ENCODE assay signal across 8 mouse cellular contexts in genomic region chr6:99485884-99486640, GRCm38 (mm10). TPM values are rescaled to one million over a fixed set of nuclear protein-coding genes. Genes with fewer than 3 reads are reported as not detected.
DNase-seq lines count a peak whose midpoint lies in the region; ATAC-seq and TF ChIP-seq lines count a peak whose summit lies in the region.

No protein-coding gene starts in this region.

- TF ChIP-seq CTCF in left cerebral cortex, adult 2 months (IDR thresholded peaks at IDR 0.05), result peak; percentile 21
- peak; percentile 7; the same call in 1 of the 2 replicates for TF ChIP-seq CTCF in bone marrow macrophage, adult 2 months (IDR thresholded peaks at IDR 0.05; ENCODE audit: low read depth, low read length)
- TF ChIP-seq CTCF in embryonic fibroblast, embryonic 13.5 days (IDR thresholded peaks at IDR 0.05; ENCODE audit: borderline replicate concordance, insufficient read depth, low read length), result peak; percentile 31; the same call in 1 of the 2 replicates

- 72% methylated on average over 12 of the region's 12 CpGs for WGBS in hindbrain, embryonic 12.5 days

- TF ChIP-seq POLR2A in bone marrow macrophage, adult 2 months (IDR thresholded peaks at IDR 0.05; ENCODE audit: borderline replicate concordance, low read depth, low read length), result no peak
- no peak for TF ChIP-seq POLR2A in embryonic fibroblast, embryonic 13.5 days (IDR thresholded peaks at IDR 0.05; ENCODE audit: low read depth, low read length)

- no peak overlapping the region for H3K9ac ChIP-seq in hindbrain, embryonic 12.5 days

- intact Hi-C loops in left cerebral cortex, adult 2 months (cut with DNase I), result loop anchor here (2.0 kb wide), 1 partner anchor 37 kb away; the partner anchor contains the start of gene Foxp1

- H3K27ac ChIP-seq in left cerebral cortex, adult 2 months, result peak overlapping the region; percentile 70
- peak overlapping the region; percentile 84 for H3K27ac ChIP-seq in bone marrow macrophage, adult 2 months (ENCODE audit: insufficient read depth, low read depth, low read length)
- peak overlapping the region; percentile 87 for H3K27ac ChIP-seq in embryonic fibroblast, embryonic 13.5 days (ENCODE audit: insufficient read depth, low read length)
- H3K27ac ChIP-seq in hindbrain, embryonic 12.5 days, result peak overlapping the region; percentile 79

- peak in 1 of 2 experiments; percentile 30 for DNase-seq in left cerebral cortex, adult 2 months (ENCODE audit: extremely low spot score in 1 of 2, low spot score in 2 of 2)
- no peak for DNase-seq in left cerebral cortex, adult 9 months (ENCODE audit: low spot score in 2 of 2)
- peak; percentile 35 for DNase-seq in thymus, postnatal 4 days

- no peaks in the 10 kb centered on the region for H3K36me3 ChIP-seq in hindbrain, embryonic 12.5 days

- ATAC-seq in hindbrain, embryonic 12.5 days (ENCODE audit: low FRiP score), result peak; percentile 44
- ATAC-seq in megakaryocyte-erythroid progenitor cell, adult 5-6 weeks (replicated peaks; ENCODE audit: low FRiP score, low TSS enrichment, poor library complexity, severe bottlenecking), result peak; percentile 45; the same call in 1 of the 2 replicates
- no peak for ATAC-seq in erythroblast, adult 5-6 weeks (replicated peaks; ENCODE audit: low FRiP score, poor library complexity, severe bottlenecking)

- H3K4me2 ChIP-seq in hindbrain, embryonic 12.5 days (replicated peaks), result peak overlapping the region; percentile 32; the same call in 1 of the 2 replicates

- H3K4me1 ChIP-seq in bone marrow macrophage, adult 2 months (ENCODE audit: control insufficient read depth, insufficient read depth, low read length), result peaks cover 41% of the 10 kb centered on the region
- H3K4me1 ChIP-seq in embryonic fibroblast, embryonic 13.5 days (ENCODE audit: control insufficient read depth, insufficient read depth, low read length), result peaks cover 17% of the 10 kb centered on the region
- peaks cover 34% of the 10 kb centered on the region for H3K4me1 ChIP-seq in hindbrain, embryonic 12.5 days

- no peaks in the 10 kb centered on the region for H3K27me3 ChIP-seq in hindbrain, embryonic 12.5 days

- no peaks in the 10 kb centered on the region for H3K9me3 ChIP-seq in hindbrain, embryonic 12.5 days (replicated peaks)

- no peak overlapping the region for H3K4me3 ChIP-seq in left cerebral cortex, adult 2 months
- no peak overlapping the region for H3K4me3 ChIP-seq in bone marrow macrophage, adult 2 months (ENCODE audit: insufficient read depth, low read length)
- H3K4me3 ChIP-seq in embryonic fibroblast, embryonic 13.5 days (ENCODE audit: insufficient read depth, low read length), result no peak overlapping the region
- no peak overlapping the region for H3K4me3 ChIP-seq in hindbrain, embryonic 12.5 days

RNA-seq across cellular contexts. Expression of gene Foxp1, which starts 36.5 kb away (rescaled TPM):
- 100 to 1,000 TPM; 133 to 139 TPM for total RNA-seq in left cerebral cortex, adult 2 months (2021)
- 73.4 and 77.6 TPM in 2 replicates for polyA plus RNA-seq in bone marrow macrophage, adult 2 months (2012; ENCODE audit: insufficient read depth, insufficient read length, missing spikeins)
- polyA plus RNA-seq in embryonic fibroblast, embryonic 13.5 days (2011; ENCODE audit: insufficient read length, low read depth, missing spikeins), result 135 and 137 TPM in 2 replicates
- polyA plus RNA-seq in hindbrain, embryonic 12.5 days (2016; fragmentation: Nextera tagmentation; extraction: Ambion mirVana), result 87.6 and 88.4 TPM in 2 replicates
- total RNA-seq in megakaryocyte-erythroid progenitor cell, adult 5-6 weeks (2014; fragmentation: Nextera tagmentation), result 46.2 and 55.0 TPM in 2 replicates
- 35.0 and 40.4 TPM in 2 replicates for total RNA-seq in megakaryocyte-erythroid progenitor cell, adult 5-6 weeks (2017)
- 10.7 and 26.5 TPM in 2 replicates for total RNA-seq in erythroblast, adult 5-6 weeks (2015; ENCODE audit: low replicate concordance)
- total RNA-seq in erythroblast, adult 5-6 weeks (2017; ENCODE audit: low replicate concordance), result 12.3 and 19.5 TPM in 2 replicates
